Mouse (Mus musculus) forebrain, embryonic 12.5 days (tissue): ENCODE measurements around the gene Asic2. TPM values are rescaled to one million over a fixed set of nuclear protein-coding genes. Genes with fewer than 3 reads are reported as not detected.

ENCODE experiments used
- ATAC-seq: fragments of 200-750 bp; cut with Nextera tagmentation; 2 replicates; pipeline ENCODE4 v1.8.0; 2017; ENCODE audit warnings: moderate TSS enrichment; ENCODE audit not compliant: low FRiP score
- H3K27ac ChIP-seq: fragments of 300-500 bp; sonication (generic); 2 replicates; pipeline ENCODE4 v1.5.1; 2016; ENCODE audit warnings: mild to moderate bottlenecking
- H3K27me3 ChIP-seq: fragments of 300-500 bp; sonication (generic); 2 replicates; pipeline ENCODE4 v1.6.1; 2016; ENCODE audit warnings: mild to moderate bottlenecking
- H3K36me3 ChIP-seq: fragments of 300-500 bp; sonication (generic); replicated peaks from 2 replicates; pipeline ENCODE4 v1.6.1; 2016; ENCODE audit warnings: mild to moderate bottlenecking
- H3K4me1 ChIP-seq: fragments of 300-500 bp; sonication (generic); 2 replicates; pipeline ENCODE4 v1.6.1; 2016
- H3K4me2 ChIP-seq: fragments of 300-500 bp; sonication (generic); 2 replicates; pipeline ENCODE4 v1.6.1; 2016; ENCODE audit warnings: mild to moderate bottlenecking, moderate library complexity
- H3K4me3 ChIP-seq: fragments of 300-500 bp; sonication (generic); replicated peaks from 2 replicates; pipeline ENCODE4 v1.5.1; 2016; ENCODE audit warnings: mild to moderate bottlenecking
- H3K9ac ChIP-seq: fragments of 300-500 bp; sonication (generic); 2 replicates; pipeline ENCODE4 v1.6.1; 2016; ENCODE audit warnings: mild to moderate bottlenecking
- H3K9me3 ChIP-seq: fragments of 300-500 bp; sonication (generic); 2 replicates; pipeline ENCODE4 v1.6.1; 2016
- WGBS: fragments of 180-500 bp; shearing (Covaris S2); methylation state at CpG from one replicate; pipeline ENCODE4 v1.1.7; 2016; 5-methylcytosine and 5-hydroxymethylcytosine counted together
- polyA plus RNA-seq: library from polyadenylated mRNA; unstranded; fragments of >200 nt; fragmentation: Nextera tagmentation; extraction: Ambion mirVana; gene quantifications from 2 replicates; pipeline ENCODE4 v1.2.1, GENCODE M21; 2016

The Asic2 gene
- polyA plus RNA-seq, 1 experiment from 2014 or later = 3.3 TPM

DNA sequence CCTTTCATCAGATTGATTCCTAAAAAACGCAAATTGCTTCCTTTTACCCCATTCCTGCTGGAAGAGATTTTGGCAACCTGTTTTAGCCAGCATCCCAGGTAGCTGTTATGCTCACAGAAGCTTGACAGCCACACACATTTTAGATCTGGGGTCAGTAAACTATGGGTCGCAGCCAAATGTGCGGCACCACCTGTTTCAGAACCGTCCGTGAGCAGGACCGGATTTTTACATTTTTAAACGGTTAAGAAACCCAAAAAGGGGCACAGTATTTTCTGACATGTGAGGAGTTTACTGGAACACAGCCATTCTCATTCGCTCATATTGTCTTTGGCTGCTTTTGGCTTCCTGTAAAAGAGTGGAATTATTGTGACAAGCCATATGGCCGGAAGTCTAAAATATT is 744.9 kb downstream of the Asic2 start:
- WGBS = 87% methylated on average over 9 of the region's 9 CpGs
- Histone ChIP-seq H3K4me1 (0 out of 2 replicates have a peak, but pooled peaks cover 6% of the 10 kb centered on the region), H3K27ac (no peak overlapping the region), H3K27me3 (no peaks in the 10 kb centered on the region), H3K4me3 (no peak overlapping the region), H3K9me3 (no peaks in the 10 kb centered on the region), H3K4me2 (no peak overlapping the region), H3K9ac (no peak overlapping the region), H3K36me3 (no peaks in the 10 kb centered on the region)
- ATAC-seq = no peak

- no peaks in the 10 kb centered on the region for H3K9me3 ChIP-seq
- H3K36me3 ChIP-seq = no peaks in the 10 kb centered on the region
- ATAC-seq = no peak
- H3K4me3 ChIP-seq = no peak overlapping the region
- H3K4me1 ChIP-seq = 0 out of 2 replicates have a peak, but pooled peaks cover 6% of the 10 kb centered on the region
- H3K9ac ChIP-seq = no peak overlapping the region
- H3K27ac ChIP-seq = no peak overlapping the region
- no peaks in the 10 kb centered on the region for H3K27me3 ChIP-seq
- 86% methylated on average over 4 of the region's 4 CpGs for WGBS
- no peak overlapping the region for H3K4me2 ChIP-seq
Observed at GRCm38 (mm10) chr11:81220786-81221185, 747.5 kb downstream of the Asic2 start.

- Histone ChIP-seq H3K9ac (no peak overlapping the region), H3K4me1 (peaks cover 10% of the 10 kb centered on the region), H3K27me3 (no peaks in the 10 kb centered on the region), H3K4me3 (no peak overlapping the region), H3K4me2 (no peak overlapping the region), H3K9me3 (no peaks in the 10 kb centered on the region), H3K36me3 (no peaks in the 10 kb centered on the region), H3K27ac (no peak overlapping the region)
- 77% methylated on average over 4 of the region's 4 CpGs for WGBS
- ATAC-seq = no peak
Observed at GRCm38 (mm10) chr11:81205471-81205870, 762.8 kb downstream of the Asic2 start.

DNA sequence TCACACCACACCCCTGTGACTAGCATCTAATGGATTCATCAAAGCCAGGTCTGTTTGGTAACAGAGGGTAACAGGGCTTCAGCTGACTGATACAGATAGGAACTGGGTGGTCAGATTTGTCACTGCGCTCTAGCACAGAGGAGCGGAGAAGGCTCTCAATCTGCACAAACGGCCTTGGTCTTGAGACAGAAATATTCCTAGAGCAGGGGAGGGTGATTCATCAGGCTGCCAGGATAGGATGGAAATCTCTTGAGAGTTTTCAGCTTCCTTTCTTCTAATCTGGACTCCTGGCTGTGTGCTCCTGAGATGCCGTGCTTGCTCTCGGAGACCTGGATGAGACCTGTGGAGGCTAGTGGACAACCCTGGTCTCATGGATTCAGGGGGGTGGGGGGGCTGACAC is 765.7 kb downstream of the Asic2 start:
- WGBS = 93% methylated on average over 5 of the region's 5 CpGs
- no peaks in the 10 kb centered on the region for H3K27me3 ChIP-seq
- H3K4me1 ChIP-seq = peaks cover 8% of the 10 kb centered on the region
- ATAC-seq = no peak
- H3K36me3 ChIP-seq = no peaks in the 10 kb centered on the region
- no peak overlapping the region for H3K4me2 ChIP-seq
- no peak overlapping the region for H3K4me3 ChIP-seq
- no peak overlapping the region for H3K27ac ChIP-seq
- H3K9ac ChIP-seq = no peak overlapping the region
- no peaks in the 10 kb centered on the region for H3K9me3 ChIP-seq

DNA sequence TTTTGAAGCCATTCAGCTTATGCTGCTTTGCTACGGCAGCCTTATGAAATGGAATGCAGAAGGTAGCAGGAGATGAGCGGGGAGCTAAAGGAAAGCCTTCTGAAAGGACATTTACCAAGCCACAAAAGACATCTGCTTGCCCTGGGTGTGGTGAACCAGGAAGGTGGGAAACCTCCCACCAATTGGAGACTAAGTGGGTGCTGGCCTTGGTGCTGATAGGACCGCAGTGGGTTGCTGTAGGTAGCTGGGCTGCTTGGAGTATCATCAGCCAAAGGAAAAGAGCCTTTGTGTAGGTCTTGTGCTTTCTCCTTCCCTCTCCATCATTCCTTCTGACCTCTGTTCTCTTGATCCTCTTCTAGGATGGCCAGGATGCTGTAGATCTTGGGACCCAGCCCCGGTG is 774.4 kb downstream of the Asic2 start:
- Histone ChIP-seq H3K9me3 (no peaks in the 10 kb centered on the region), H3K4me1 (no peaks in the 10 kb centered on the region), H3K27me3 (no peaks in the 10 kb centered on the region), H3K4me3 (no peak overlapping the region), H3K9ac (no peak overlapping the region), H3K4me2 (no peak overlapping the region), H3K27ac (no peak overlapping the region), H3K36me3 (no peaks in the 10 kb centered on the region)
- no peak for ATAC-seq
- 50% methylated on average over 4 of the region's 4 CpGs for whole genome bisulfite sequencing

GRCm38 (mm10) chr11:81192155-81192554 is 776.1 kb downstream of the Asic2 start:
- no peaks in the 10 kb centered on the region for H3K4me1 ChIP-seq
- H3K36me3 ChIP-seq = no peaks in the 10 kb centered on the region
- H3K27me3 ChIP-seq = no peaks in the 10 kb centered on the region
- no peak overlapping the region for H3K4me3 ChIP-seq
- H3K27ac ChIP-seq = no peak overlapping the region
- no peak for ATAC-seq
- H3K4me2 ChIP-seq = no peak overlapping the region
- 75% methylated on average over 4 of the region's 4 CpGs for WGBS
- no peaks in the 10 kb centered on the region for H3K9me3 ChIP-seq
- H3K9ac ChIP-seq = no peak overlapping the region

DNA sequence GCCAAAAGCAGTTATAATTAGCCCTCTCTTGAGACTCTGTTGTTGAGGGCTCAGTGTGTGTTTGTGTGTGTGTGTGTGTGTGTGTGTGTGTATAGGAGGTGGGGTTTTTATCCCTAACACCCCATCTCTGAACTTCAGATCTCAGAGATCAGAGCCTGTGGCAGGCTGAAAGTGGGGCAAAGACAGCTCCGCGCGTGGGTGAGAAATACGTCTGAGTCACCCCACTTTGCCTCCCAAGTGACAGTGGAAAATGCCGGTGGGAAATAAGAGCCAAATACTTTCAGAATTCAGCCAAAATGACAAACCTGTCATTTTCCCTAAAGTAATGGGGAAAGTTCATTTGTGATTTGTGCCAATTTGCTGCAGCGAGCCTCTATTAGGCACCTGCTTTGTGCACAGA is 779.2 kb downstream of the Asic2 start:
- no peak for ATAC-seq
- 94% methylated on average over 6 of the region's 6 CpGs for WGBS
- H3K9me3 ChIP-seq = no peaks in the 10 kb centered on the region

GRCm38 (mm10) chr11:81187851-81188250 is 780.4 kb downstream of the Asic2 start:
- Histone ChIP-seq H3K4me3 (no peak overlapping the region), H3K9me3 (no peaks in the 10 kb centered on the region), H3K27me3 (no peaks in the 10 kb centered on the region), H3K4me2 (no peak overlapping the region), H3K4me1 (no peaks in the 10 kb centered on the region), H3K36me3 (no peaks in the 10 kb centered on the region), H3K9ac (no peak overlapping the region), H3K27ac (no peak overlapping the region)
- ATAC-seq = no peak
- 91% methylated on average over 3 of the region's 3 CpGs for WGBS

More for the DNA sequence above, 779.2 kb downstream of the Asic2 start:
- Histone ChIP-seq H3K9ac (no peak overlapping the region), H3K36me3 (no peaks in the 10 kb centered on the region), H3K4me2 (no peak overlapping the region), H3K4me3 (no peak overlapping the region), H3K4me1 (no peaks in the 10 kb centered on the region), H3K27me3 (no peaks in the 10 kb centered on the region), H3K27ac (no peak overlapping the region)

- WGBS = 60% methylated on average over 7 of the region's 7 CpGs
- Histone ChIP-seq H3K9me3 (no peaks in the 10 kb centered on the region), H3K27ac (no peak overlapping the region), H3K9ac (no peak overlapping the region), H3K36me3 (no peaks in the 10 kb centered on the region), H3K4me3 (no peak overlapping the region), H3K4me2 (no peak overlapping the region), H3K27me3 (no peaks in the 10 kb centered on the region), H3K4me1 (no peaks in the 10 kb centered on the region)
- no peak for ATAC-seq
Observed at GRCm38 (mm10) chr11:81184721-81185120, 783.5 kb downstream of the Asic2 start.

- H3K4me3 ChIP-seq = no peak overlapping the region
- H3K4me2 ChIP-seq = no peak overlapping the region
- H3K9me3 ChIP-seq = 0 out of 2 replicates have a peak, but pooled peaks cover 4% of the 10 kb centered on the region
- no peak for ATAC-seq
- H3K27ac ChIP-seq = no peak overlapping the region
- H3K4me1 ChIP-seq = no peaks in the 10 kb centered on the region
- WGBS = 87% methylated on average over 2 of the region's 2 CpGs
- H3K27me3 ChIP-seq = no peaks in the 10 kb centered on the region
- no peaks in the 10 kb centered on the region for H3K36me3 ChIP-seq
- H3K9ac ChIP-seq = no peak overlapping the region
Observed at GRCm38 (mm10) chr11:81164890-81165289, 803.4 kb downstream of the Asic2 start.

DNA sequence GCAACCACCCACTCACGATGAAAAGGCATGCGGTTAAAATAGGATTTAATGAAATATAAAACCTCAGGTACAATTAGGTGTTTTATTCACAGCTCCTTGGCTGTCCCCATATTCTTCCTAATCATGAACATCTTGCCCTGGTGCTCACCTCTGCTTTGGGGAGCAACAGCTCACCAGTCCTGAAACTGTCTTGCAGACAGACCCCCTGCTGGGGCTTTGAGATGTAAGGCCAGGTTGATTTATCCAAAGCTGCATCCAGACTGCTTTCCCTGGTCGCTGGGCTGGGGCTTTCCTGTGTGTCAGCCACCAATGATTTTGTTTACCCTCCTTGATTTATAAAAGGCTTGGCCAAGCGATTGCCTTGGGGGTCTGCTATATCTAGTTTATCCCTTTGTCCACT is 805.2 kb downstream of the Asic2 start:
- Histone ChIP-seq H3K4me1 (no peaks in the 10 kb centered on the region), H3K36me3 (no peaks in the 10 kb centered on the region), H3K4me2 (no peak overlapping the region), H3K9ac (no peak overlapping the region), H3K27ac (no peak overlapping the region), H3K4me3 (no peak overlapping the region), H3K9me3 (0 out of 2 replicates have a peak, but pooled peaks cover 4% of the 10 kb centered on the region), H3K27me3 (no peaks in the 10 kb centered on the region)
- no peak for ATAC-seq
- 62% methylated on average over 4 of the region's 4 CpGs for WGBS

DNA sequence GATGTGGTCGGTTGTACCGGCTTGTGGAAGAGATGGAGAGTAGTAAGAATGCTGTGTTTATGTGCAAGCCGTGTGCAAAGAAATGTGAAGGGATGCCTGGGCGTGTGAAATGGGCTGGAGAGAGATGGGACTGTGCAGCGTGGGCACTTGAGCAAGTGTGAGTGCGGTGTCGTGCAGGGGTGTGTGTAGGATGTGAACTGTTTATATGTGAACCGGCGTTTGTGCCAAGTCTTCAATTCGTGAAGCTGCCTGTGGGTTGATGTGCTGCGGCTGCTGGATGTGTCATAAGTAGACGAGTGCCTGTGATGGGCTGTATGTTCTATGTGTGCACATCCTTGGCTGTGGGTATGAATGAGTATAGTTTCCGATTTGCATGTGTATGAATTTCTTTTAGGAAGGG is 814.4 kb downstream of the Asic2 start:
- 10% methylated on average over 13 of the region's 13 CpGs for WGBS
- H3K4me2 ChIP-seq = peak overlapping the region; percentile 90
- H3K4me3 ChIP-seq = peak overlapping the region; percentile 68
- peaks cover 26% of the 10 kb centered on the region for H3K4me1 ChIP-seq
- H3K9ac ChIP-seq = peak overlapping the region; percentile 69
- no peaks in the 10 kb centered on the region for H3K36me3 ChIP-seq
- H3K27ac ChIP-seq = no peak overlapping the region
- H3K9me3 ChIP-seq = no peaks in the 10 kb centered on the region
- H3K27me3 ChIP-seq = peaks cover 63% of the 10 kb centered on the region
- ATAC-seq = peak; percentile 42

DNA sequence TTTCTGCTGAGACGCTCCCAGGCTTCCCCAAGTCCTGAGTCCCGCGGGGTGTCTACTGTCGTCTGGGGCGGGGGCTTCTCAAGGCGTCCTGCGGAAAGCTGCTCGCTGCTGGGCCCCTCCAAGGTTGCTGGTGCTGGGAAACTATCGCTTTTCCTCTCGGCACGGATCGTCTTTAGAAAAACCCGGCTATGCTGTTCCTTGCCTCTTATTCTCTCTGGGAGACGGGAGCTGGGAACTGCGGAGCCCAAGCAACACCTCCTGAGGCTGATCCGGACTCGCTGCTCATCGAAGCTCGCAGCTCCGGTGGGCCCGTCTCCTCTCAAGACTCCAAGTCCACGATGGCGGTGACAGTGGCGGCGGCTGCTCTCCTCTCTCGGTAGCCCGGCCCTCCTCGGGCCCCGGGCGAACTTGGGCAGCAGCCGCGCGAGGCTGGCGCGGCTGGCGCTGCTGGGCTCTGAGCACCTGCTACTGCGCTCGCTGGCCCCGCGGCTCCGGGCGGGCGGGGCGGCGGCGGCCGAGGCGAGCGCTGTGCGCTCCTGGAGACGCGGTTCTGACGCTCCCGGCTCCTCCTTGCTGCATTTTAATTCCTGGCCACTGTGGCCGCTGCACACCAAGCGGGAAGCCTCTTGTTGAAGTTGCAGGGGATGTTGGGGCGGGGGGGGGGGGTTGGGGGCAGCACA is 815.0 kb downstream of the Asic2 start:
- Histone ChIP-seq H3K9ac (peak overlapping the region; percentile 69), H3K9me3 (no peaks in the 10 kb centered on the region), H3K27ac (peak overlapping the region; percentile 65), H3K27me3 (peaks cover 63% of the 10 kb centered on the region), H3K4me2 (peak overlapping the region; percentile 90), H3K36me3 (no peaks in the 10 kb centered on the region), H3K4me3 (peak overlapping the region; percentile 68), H3K4me1 (peaks cover 26% of the 10 kb centered on the region)
- peak; percentile 84 for ATAC-seq
- WGBS = under 1% methylated on average over 57 of the region's 57 CpGs
